Mouse (Mus musculus): ENCODE measurements around the gene Dapk2. TPM values are rescaled to one million over a fixed set of nuclear protein-coding genes. Genes with fewer than 3 reads are reported as not detected.
A peak's percentile ranks its signal among the peaks of the same experiment; 100 is the strongest.
"Not testable (repeated sequence)": the region's sequence is repeated elsewhere in the genome, so short reads cannot be mapped to it uniquely, and the experiment has no call there.

The Dapk2 gene
- total RNA-seq, 2 experiments from 2014 or later = 5.1 to 5.3 TPM

- DNase-seq = no peak
- intact Hi-C loops (cut with DNase I) = no loop called here
Observed at GRCm38 (mm10) chr9:66266237-66267170, 108.5 kb downstream of the Dapk2 start.

GRCm38 (mm10) chr9:66268804-66269203 lies 110.8 kb downstream of the Dapk2 start:
- DNase-seq = no peak
- intact Hi-C loops (cut with DNase I) = loop anchor here (2.0 kb wide), 1 partner anchor 110 kb away; the partner anchor contains the start of gene Dapk2

GRCm38 (mm10) chr9:66270038-66270437 lies 112.0 kb downstream of the Dapk2 start:
- peak; percentile 43 to 53 for DNase-seq
- intact Hi-C loops (cut with DNase I) = no loop called here

GRCm38 (mm10) chr9:66271726-66272125 lies 113.7 kb downstream of the Dapk2 start:
- intact Hi-C loops (cut with DNase I) = no loop called here
- no peak for DNase-seq

GRCm38 (mm10) chr9:66273632-66274031 lies 115.6 kb downstream of the Dapk2 start:
- intact Hi-C loops (cut with DNase I) = no loop called here
- DNase-seq = no peak

- intact Hi-C loops (cut with DNase I) = loop anchor here (5.0 kb wide), 1 partner anchor 62 kb away; no protein-coding TSS in a partner anchor
- DNase-seq = no peak
Observed at GRCm38 (mm10) chr9:66274657-66275056, 116.6 kb downstream of the Dapk2 start.

- peak; percentile 57 to 60 for DNase-seq
- intact Hi-C loops (cut with DNase I) = loop anchor here (5.0 kb wide), 1 partner anchor 63 kb away; no protein-coding TSS in a partner anchor
Observed at GRCm38 (mm10) chr9:66275267-66275991, 117.4 kb downstream of the Dapk2 start.

GRCm38 (mm10) chr9:66276062-66276461 lies 118.0 kb downstream of the Dapk2 start:
- intact Hi-C loops (cut with DNase I) = loop anchor here (2.0 to 5.0 kb wide), 2 partner anchors 33 to 64 kb away; no protein-coding TSS in a partner anchor
- no peak for DNase-seq

- intact Hi-C loops (cut with DNase I) = loop anchor here (2.0 to 5.0 kb wide), 2 partner anchors 34 to 65 kb away; no protein-coding TSS in a partner anchor
- peak; percentile 82 to 83 for DNase-seq
Observed at GRCm38 (mm10) chr9:66276697-66277385, 118.8 kb downstream of the Dapk2 start.

GRCm38 (mm10) chr9:66279647-66280046 lies 121.6 kb downstream of the Dapk2 start:
- intact Hi-C loops (cut with DNase I) = loop anchor here (5.0 kb wide), 3 partner anchors 67 to 93 kb away; partner anchors contain the start of gene Herc1
- DNase-seq = peak in 1 of 2 experiments; percentile 43

GRCm38 (mm10) chr9:66280496-66280895 lies 122.5 kb downstream of the Dapk2 start:
- intact Hi-C loops (cut with DNase I) = loop anchor here (5.0 kb wide), 2 partner anchors 72 to 92 kb away; partner anchors contain the start of gene Herc1
- DNase-seq = no peak

- no peak for DNase-seq
- intact Hi-C loops (cut with DNase I) = loop anchor here (5.0 kb wide), 2 partner anchors 71 to 91 kb away; partner anchors contain the start of gene Herc1
Observed at GRCm38 (mm10) chr9:66281501-66281951, 123.5 kb downstream of the Dapk2 start.

- DNase-seq = no peak
Observed at GRCm38 (mm10) chr9:66282582-66282981, 124.6 kb downstream of the Dapk2 start.

GRCm38 (mm10) chr9:66283565-66284203 lies 125.7 kb downstream of the Dapk2 start:
- intact Hi-C loops (cut with DNase I) = loop anchor here (5.0 kb wide), 2 partner anchors 69 to 89 kb away; partner anchors contain the start of gene Herc1
- DNase-seq = peak; percentile 50 to 67

More at GRCm38 (mm10) chr9:66282582-66282981, 124.6 kb downstream of the Dapk2 start:
- intact Hi-C loops (cut with DNase I) = loop anchor here (5.0 kb wide), 2 partner anchors 70 to 90 kb away; partner anchors contain the start of gene Herc1

- intact Hi-C loops (cut with DNase I); DNase-seq: not testable (repeated sequence)
Observed at GRCm38 (mm10) chr9:66285241-66285640, 127.2 kb downstream of the Dapk2 start.

- intact Hi-C loops (cut with DNase I) = no loop called here
- DNase-seq = no peak
Observed at GRCm38 (mm10) chr9:66285901-66286300, 127.9 kb downstream of the Dapk2 start.

- intact Hi-C loops (cut with DNase I) = no loop called here
- no peak for DNase-seq
Observed at GRCm38 (mm10) chr9:66290727-66291126, 132.7 kb downstream of the Dapk2 start.

- intact Hi-C loops (cut with DNase I) = no loop called here
Observed at GRCm38 (mm10) chr9:66293319-66293718, 135.3 kb downstream of the Dapk2 start.

GRCm38 (mm10) chr9:66294227-66294626 lies 136.2 kb downstream of the Dapk2 start:
- DNase-seq = no peak
- intact Hi-C loops (cut with DNase I) = no loop called here

More at GRCm38 (mm10) chr9:66293319-66293718, 135.3 kb downstream of the Dapk2 start:
- no peak for DNase-seq
